Mouse (Mus musculus) G1E-ER4 (cell line): ENCODE results near the gene Cdh9. TPM values are rescaled to one million over a fixed set of nuclear protein-coding genes. Genes with fewer than 3 reads are reported as not detected.
A peak's percentile ranks its signal among the peaks of the same experiment; 100 is the strongest.

Experiments used
- GATA1 ChIP-seq: IDR thresholded peaks from one replicate; pipeline ENCODE4 v1.8.0; 2012; ENCODE audit warnings: low read length, inconsistent platforms
- polyA plus RNA-seq: library from polyadenylated mRNA; stranded (reverse); fragments of >175 nt; gene quantifications from 2 replicates; pipeline ENCODE4 v1.2.3, GENCODE M21; 2012

Gene Cdh9
- polyA plus RNA-seq = not detected in 2 replicates

GRCm38 (mm10) chr15:16728470-16729011, at the start of gene Cdh9:
TSS of gene Cdh9 (plus strand) at chr15:16728756.
- no peak for TF ChIP-seq GATA1

GRCm38 (mm10) chr15:16679096-16679495, 49.5 kb upstream of the Cdh9 start:
- no peak for TF ChIP-seq GATA1

- no peak for TF ChIP-seq GATA1
Observed at GRCm38 (mm10) chr15:16699821-16700220, 28.7 kb upstream of the Cdh9 start.

GRCm38 (mm10) chr15:16702340-16702739, 26.2 kb upstream of the Cdh9 start:
- TF ChIP-seq GATA1 = no peak

- TF ChIP-seq GATA1 = no peak
Observed at GRCm38 (mm10) chr15:16739088-16739487, 10.5 kb downstream of the Cdh9 start.

GRCm38 (mm10) chr15:16746672-16747071, 18.1 kb downstream of the Cdh9 start:
- TF ChIP-seq GATA1 = peak; percentile 27

- no peak for TF ChIP-seq GATA1
Observed at GRCm38 (mm10) chr15:16763252-16763651, 34.7 kb downstream of the Cdh9 start.

GRCm38 (mm10) chr15:16784575-16784974, 56.0 kb downstream of the Cdh9 start:
- no peak for TF ChIP-seq GATA1

- no peak for TF ChIP-seq GATA1
Observed at GRCm38 (mm10) chr15:16792857-16793256, 64.3 kb downstream of the Cdh9 start.

- TF ChIP-seq GATA1 = no peak
Observed at GRCm38 (mm10) chr15:16801302-16801701, 72.7 kb downstream of the Cdh9 start.

- no peak for TF ChIP-seq GATA1
Observed at GRCm38 (mm10) chr15:16810787-16811186, 82.2 kb downstream of the Cdh9 start.

GRCm38 (mm10) chr15:16814035-16814434, 85.5 kb downstream of the Cdh9 start:
- TF ChIP-seq GATA1 = no peak

- TF ChIP-seq GATA1 = no peak
Observed at GRCm38 (mm10) chr15:16834761-16835160, 106.2 kb downstream of the Cdh9 start.

- no peak for TF ChIP-seq GATA1
Observed at GRCm38 (mm10) chr15:16882542-16882941, 154.0 kb downstream of the Cdh9 start.

- no peak for TF ChIP-seq GATA1
Observed at GRCm38 (mm10) chr15:16896674-16897073, 168.1 kb downstream of the Cdh9 start.
